Mouse (Mus musculus) lung, adult 2 months (tissue): ENCODE data around the gene Tdp1.

Experiments
- CTCF ChIP-seq: fragments of 200-500 bp; IDR thresholded peaks from 2 replicates; pipeline ENCODE4 v1.5.1; 2011; ENCODE audit warnings: mild to moderate bottlenecking, low read length, control low read depth; ENCODE audit not compliant: insufficient read depth
- POLR2A ChIP-seq: fragments of 200-500 bp; IDR thresholded peaks from 2 replicates; pipeline ENCODE4 v1.6.1; 2011; ENCODE audit warnings: low read depth, mild to moderate bottlenecking, control low read depth, low read length, borderline replicate concordance; ENCODE audit errors: extremely low read depth

GRCm38 (mm10) chr12:99988144-99988543, 103.8 kb downstream of the Tdp1 start:
- TF ChIP-seq CTCF (no peak), POLR2A (no peak)
